Mouse (Mus musculus): ENCODE results near the gene Dgkg.

DNA sequence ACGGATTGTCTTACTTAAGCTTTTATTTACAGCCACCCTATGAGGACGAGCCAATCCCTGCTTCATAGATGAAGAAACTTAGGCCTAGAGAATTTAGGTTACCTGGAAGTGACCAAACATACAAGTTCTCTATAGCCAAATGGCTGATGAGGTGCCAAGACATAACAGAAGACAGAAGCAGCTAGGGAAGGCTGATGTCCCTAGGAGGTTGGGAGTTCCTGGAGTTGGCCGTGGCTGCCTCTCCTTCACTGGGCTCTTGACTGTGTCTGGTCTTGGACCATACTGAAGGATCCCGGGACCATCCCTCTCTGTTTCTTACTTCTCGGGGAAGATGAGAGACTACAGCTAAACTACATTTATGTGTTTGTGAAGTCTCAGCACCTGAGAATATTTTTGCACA lies 47.1 kb upstream of the Dgkg start:
- TF ChIP-seq CTCF (IDR thresholded peaks at IDR 0.05; ENCODE audit: control insufficient read depth, insufficient read depth, low read length): no peak
- no peak for TF ChIP-seq POLR2A (IDR thresholded peaks at IDR 0.05; ENCODE audit: borderline replicate concordance, control insufficient read depth, low read depth, low read length)
